Mouse (Mus musculus) layer of hippocampus, postnatal 36 days (tissue): Measurements from ENCODE around the gene Tacc3. TPM values are rescaled to one million over a fixed set of nuclear protein-coding genes. Genes with fewer than 3 reads are reported as not detected.

ENCODE experiments used
- DNase-seq, 2 experiments: peaks; one replicate each; pipeline ENCODE4 v3.0.0; 2022
- total RNA-seq, 2 experiments: library from RNA; stranded (reverse); gene quantifications; 2 replicates each; pipeline ENCODE4 v1.2.3; 2021

Tacc3 gene
- total RNA-seq, 2 experiments from 2014 or later, result 3.8 to 5.2 TPM

GRCm38 (mm10) chr5:33655251-33655840, 2.6 kb upstream of the Tacc3 start:
- no peak for DNase-seq

GRCm38 (mm10) chr5:33656739-33657138, 1.2 kb upstream of the Tacc3 start:
- DNase-seq, result no peak

GRCm38 (mm10) chr5:33657251-33657786, 609 bp upstream of the Tacc3 start:
- no peak for DNase-seq

DNA sequence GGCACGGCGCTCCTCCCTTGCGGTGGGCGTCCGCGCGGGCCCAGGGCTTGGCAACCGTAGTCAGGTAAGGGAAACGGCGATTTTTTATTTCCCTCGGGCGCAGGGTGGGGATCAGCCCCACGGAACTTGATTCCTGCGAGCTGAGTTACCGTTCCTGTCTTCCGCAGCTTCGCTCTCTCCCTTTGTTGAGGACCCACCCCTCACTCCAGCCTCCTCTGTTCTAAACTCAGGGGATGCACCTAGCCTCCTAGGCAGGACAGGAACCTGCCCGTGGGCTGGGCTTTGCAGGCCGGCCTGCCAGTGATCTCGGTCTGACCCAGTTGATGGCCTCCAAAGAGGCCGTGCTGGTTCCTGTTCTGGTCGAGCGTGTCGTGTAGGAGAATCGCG, 729 bp downstream of the Tacc3 start:
- DNase-seq, result no peak

DNA sequence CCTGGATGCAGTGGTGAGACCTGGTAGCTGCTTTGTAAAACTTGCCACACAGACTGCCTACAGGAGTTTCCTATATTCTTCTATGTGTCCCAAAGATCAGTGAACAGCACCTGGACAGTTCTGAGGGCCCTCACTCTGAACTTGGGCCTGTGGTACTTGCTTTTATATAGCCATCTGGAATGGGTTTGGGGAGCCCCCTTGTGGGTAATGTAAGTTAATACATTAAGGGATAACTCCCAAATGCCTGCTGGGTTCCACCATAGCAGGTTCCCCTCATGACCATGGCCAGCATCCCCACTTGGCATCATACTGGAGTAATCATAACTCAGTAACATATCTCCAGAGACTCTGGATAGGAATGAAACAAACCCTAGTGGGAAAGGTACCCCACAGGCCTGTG, 10.3 kb downstream of the Tacc3 start:
- no peak for DNase-seq

DNA sequence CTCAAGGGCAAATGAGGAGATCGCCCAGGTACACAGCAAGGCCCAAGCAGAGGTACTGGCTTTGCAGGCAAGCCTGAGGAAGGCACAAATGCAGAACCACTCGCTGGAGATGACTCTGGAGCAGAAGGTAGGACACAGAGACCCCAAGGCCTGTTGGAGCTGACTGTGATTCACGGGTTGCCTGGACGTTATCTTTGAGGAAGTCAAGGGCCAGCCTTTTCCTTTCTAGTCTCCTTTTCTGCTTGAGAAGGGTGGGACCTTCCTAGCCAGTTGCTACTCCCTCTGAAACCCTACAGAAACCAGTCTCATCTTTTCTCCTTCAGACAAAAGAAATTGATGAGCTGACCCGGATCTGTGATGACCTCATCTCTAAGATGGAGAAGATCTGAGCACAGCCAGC, 13.7 kb downstream of the Tacc3 start:
- DNase-seq, result no peak

DNA sequence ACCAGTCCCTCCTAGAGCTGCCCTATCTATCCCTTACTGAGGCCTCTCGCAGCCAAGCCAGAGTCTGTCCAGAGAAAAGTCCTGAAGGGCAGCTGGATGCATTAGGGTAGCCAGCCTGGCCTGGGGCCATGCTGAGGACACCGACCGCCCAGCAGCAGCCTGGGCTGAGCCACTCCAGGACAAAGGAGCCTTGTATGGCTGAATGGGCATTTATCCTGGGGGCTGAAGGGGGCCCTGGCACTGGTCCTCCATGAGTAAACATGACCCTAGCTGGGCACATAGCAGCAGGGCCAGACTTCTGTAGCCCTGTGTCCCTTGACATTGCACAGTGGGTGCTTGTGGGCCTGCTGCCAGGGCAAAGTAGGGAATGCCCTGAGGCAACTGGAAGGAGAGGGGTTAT, 16.5 kb downstream of the Tacc3 start:
- peak; percentile 59 to 72 for DNase-seq

DNA sequence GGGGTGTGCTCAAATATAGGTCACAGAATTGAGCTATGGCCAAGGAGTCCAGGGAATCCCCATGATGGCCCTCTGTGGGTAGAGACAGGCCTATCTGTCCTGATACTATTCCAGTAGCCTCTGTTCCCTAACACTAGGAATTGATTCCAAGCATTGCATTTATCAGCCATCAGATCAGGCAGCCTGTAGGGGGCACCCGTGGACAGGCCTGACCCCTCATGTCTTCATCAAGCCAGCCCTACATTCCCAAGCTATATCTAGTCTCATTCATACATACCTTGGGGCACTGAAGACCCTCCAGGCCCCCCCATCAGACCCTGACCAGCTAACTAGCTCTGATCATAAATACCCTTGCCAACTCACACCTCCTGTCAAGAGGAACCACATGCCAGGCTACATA, 18.0 kb downstream of the Tacc3 start:
- DNase-seq, result peak in 1 of 2 experiments; percentile 58

DNA sequence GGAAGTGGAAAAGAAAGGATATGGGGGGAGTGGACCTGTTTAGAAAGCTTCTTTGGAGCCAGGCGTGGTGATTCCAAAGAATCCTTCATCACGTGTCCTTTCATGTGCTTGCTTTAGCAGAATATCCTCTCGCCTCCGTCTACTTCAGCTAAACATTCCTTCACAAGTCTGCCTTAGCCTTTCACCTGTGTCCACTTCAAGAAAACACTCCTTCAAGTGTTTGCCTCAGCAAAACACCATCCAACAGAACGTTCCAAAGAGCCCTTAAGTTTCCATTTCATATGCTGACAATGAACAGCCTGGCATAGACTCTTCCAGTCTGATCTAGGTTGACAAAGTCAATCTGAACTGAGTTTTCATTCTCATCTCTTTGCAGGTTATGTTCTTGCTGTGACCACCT, 20.3 kb downstream of the Tacc3 start:
- no peak for DNase-seq

DNA sequence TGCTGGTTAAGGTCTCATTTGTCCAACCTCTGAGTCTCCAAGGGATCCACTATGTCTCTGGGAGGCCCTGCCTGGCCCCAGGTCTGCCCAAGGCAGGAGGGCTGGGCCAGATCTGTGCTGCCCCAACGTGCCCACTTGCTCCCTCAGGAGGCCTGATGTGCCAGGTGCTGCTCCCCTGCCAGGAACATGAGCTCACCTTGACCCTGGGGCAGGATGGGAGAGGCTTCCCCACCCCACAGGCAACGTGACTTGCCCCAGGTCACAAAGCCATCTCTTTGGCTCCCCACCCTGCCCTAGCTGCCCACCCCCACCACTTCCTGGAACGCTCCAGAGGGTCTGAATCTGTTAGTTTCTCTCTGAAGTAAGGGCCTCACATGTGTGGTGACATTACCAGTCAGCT, 23.1 kb downstream of the Tacc3 start:
- no peak for DNase-seq

- DNase-seq, result no peak
Measured at GRCm38 (mm10) chr5:33681611-33682388, 23.9 kb downstream of the Tacc3 start.

- no peak for DNase-seq
Measured at GRCm38 (mm10) chr5:33682963-33683362, 25.0 kb downstream of the Tacc3 start.

GRCm38 (mm10) chr5:33683897-33684652, 26.1 kb downstream of the Tacc3 start:
- DNase-seq, result peak; percentile 38 to 41

- DNase-seq, result no peak
Measured at GRCm38 (mm10) chr5:33684932-33685331, 27.0 kb downstream of the Tacc3 start.

- no peak for DNase-seq
Measured at GRCm38 (mm10) chr5:33687142-33687541, 29.2 kb downstream of the Tacc3 start.

DNA sequence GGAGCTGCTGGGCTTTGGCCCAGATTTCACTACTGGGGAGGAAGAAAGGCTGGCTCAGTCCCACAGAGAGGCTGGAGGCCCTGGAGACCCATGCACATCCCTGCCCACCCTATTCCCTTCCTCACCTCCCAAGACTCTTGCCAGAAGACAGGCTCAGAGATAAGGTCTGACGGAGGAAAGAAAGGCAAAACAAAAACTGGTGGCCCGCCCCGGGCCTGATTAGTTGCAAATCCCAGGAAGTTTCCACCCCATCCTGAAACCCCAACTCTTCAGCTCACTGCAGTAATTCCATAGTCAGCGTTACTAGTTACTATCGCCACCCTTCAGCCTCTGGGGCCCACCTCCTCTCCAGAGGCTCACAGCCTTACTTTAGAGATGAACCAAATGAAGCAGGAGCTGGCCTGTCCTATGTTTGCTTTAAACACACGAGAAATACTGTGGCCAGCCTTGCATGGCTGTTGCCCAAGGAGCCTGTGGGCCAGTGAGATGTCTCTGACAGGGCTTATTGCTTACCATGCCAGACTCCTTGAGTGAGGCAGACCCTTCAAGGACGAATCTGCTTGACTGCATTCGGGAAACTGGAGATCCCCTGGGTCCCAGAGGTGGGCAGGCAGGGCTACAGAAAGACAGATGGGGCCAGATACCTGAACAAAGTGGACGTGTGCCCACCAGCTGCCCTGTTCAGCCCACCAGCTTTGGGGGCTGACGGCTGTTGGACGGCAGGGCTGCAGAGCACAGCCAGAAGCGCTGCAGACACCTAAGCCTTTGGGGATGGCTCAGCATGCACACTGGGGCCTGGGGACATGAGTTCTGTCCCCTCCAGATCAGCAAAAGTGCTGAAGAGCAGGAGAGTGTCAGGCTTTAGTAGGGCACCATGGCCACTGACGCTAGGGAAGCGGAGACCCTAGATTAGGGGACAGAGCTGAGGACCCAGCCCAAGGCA, 30.6 kb downstream of the Tacc3 start:
- no peak for DNase-seq

DNA sequence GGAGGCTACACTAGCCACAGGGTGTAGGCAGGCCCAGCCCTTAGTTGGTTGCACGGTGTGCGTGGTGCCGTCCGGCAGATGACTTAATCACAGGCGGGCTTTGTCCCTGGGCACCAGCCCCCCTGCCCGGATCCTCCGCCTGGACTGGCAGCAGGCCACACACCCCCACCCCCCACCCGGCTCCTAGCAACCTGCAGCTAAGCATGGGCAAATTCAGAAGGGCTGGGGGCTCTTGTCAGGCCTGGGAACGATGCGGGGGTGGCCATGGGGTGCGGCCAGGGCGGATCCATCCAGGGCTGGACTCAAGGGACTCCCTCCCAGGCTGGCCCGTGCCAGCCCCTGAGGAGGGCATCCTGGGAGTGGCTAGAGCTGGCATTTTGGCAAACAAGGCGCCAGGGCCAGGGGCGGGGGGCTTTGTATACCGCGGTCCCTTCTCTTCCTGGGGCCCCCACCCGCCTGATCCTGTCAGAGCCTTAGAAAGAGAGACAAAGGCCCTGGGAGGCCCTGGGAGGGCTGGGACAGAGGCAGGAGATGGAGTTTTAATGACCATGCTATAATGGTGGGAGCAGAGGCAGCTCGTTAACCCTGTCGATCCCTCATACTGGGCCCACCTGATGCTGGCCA, 31.4 kb downstream of the Tacc3 start:
- no peak for DNase-seq

DNA sequence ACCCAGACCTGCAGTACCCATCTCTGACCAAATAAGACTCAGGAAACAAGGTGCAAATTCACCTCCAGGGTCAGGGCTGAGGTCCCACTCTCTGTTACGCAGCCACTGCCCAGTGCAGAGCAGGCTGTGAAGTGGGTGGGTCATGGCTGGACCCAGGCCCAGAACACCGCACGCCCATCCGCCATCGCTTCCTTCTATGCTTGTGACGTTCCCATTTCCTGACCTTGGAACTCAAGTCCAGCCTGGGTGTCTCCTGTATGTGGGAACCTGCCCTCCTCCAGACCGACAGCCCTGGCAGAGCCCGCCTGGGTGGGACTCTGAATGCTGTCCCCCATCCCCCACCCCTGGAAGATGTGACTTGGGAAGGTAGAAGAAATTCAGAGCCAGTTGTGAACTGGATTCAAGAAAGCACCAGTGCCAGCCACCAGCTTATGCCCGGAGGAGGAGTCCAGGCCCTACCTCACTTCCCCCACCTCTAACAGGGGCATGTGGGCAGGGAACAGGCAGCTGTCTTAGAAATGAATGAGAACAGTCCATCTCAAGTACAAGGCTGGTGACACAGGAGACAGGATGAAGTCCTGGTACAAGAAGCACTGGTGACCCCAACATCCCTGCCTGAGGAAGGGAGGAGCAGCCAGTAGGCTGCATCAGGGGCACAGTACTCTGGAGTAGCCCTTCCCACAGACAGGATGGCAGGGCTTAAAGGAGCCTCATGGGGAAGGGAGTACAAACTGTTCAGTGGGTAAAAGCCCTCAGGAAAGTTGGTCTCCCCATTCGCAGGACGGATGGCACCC, 32.1 kb downstream of the Tacc3 start:
- DNase-seq, result no peak

- no peak for DNase-seq
Measured at GRCm38 (mm10) chr5:33692393-33692792, 34.5 kb downstream of the Tacc3 start.

GRCm38 (mm10) chr5:33694461-33694847, 36.5 kb downstream of the Tacc3 start:
- DNase-seq, result no peak
